Mouse (Mus musculus) T-helper 2 cell (primary cell): ENCODE results near the gene Cr2.
"Not testable (repeated sequence)": the region's sequence is repeated elsewhere in the genome, so short reads cannot be mapped to it uniquely, and the experiment has no call there.

ENCODE experiments used
- in situ Hi-C: fragments of 300-600 bp; cut with MboI, MseI; formaldehyde crosslinking; loops from one replicate; pipeline ENCODE4 v1.15.1; 2025; ENCODE audit warnings: high pct_unique_total_duplicates

Cr2 gene

GRCm38 (mm10) chr1:195175980-195176931 lies at the start of gene Cr2:
TSS of gene Cr2 (minus strand) at chr1:195176716.
- in situ Hi-C loops, result no loop called here

- in situ Hi-C loops, result no loop called here
These were observed 45.3 kb upstream of the Cr2 start for GRCm38 (mm10) chr1:195221781-195222180.

DNA sequence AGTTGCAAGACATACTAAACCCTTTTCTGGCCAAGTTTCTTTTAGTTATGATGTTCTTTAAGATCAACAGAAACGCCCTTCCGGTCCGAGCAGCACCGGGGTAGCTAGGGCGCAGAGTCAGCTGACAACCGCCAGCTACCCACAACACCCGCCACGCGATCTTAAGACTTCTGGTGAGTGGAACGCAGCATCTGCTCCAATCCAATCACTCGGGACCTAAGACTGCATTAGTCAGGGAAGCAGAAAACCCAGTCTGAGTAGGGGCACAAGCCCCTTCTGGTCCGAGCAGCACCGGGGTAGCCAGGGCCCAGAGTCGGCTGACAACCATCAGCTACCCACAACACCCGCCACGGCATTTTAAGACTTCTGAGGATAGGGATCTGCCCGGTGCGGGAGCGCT lies 36.3 kb upstream of the Cr2 start:
- in situ Hi-C loops, result not testable (repeated sequence)

DNA sequence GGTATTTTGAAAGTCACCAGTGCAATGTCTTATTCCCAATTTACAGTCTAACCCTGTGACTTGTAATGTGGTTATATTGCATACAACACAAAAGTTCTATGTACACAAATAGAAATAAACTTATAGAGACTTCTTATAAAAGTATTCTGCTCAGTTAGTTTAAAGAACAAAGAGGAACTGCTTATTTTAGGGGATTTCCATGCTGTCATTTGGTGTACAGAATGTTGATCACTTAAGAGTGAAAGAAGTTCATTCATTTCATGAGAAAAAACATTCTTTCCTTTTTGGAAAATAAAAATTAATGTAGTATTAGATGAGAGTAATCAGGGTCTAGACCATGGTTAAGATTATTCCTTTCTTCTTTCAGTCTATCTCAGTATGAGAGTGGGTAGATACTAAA lies 8.2 kb upstream of the Cr2 start:
- in situ Hi-C loops, result no loop called here

DNA sequence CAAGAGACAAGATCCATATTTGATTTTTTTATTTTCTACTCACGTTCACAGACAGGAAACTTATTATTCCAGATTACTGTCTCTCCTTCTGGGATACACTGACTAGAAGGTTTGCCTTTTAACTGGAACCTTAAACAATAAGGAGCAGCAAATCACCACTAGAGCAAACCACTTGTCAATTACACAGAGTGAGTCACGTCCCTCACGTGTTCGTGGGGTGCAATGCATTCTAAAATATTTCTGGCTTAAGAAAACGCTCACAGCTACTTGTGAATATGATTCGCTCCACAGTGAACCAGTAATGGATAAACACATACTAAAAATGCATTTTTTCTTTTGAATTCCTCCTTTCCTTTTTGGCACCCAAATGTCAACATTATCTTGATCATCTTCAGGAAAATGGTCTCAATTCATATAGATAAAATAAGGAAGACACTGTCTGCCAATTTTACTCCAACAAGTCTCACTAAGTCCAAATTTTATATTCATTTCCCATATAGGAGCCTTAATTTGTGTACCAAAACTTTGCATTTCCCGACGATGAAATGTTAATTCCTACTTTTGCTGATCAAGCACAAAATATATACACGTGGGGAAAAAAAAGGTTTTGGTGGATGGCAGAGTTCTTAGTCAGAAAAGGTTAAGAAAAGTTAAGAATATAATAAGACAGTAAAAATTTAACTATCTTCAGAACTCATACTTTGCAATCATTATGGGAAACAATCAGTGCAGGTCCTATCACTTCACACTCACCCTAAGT lies 11.3 kb downstream of the Cr2 start:
- in situ Hi-C loops, result no loop called here

- in situ Hi-C loops, result no loop called here
These were observed 44.4 kb downstream of the Cr2 start for GRCm38 (mm10) chr1:195132070-195132469.

DNA sequence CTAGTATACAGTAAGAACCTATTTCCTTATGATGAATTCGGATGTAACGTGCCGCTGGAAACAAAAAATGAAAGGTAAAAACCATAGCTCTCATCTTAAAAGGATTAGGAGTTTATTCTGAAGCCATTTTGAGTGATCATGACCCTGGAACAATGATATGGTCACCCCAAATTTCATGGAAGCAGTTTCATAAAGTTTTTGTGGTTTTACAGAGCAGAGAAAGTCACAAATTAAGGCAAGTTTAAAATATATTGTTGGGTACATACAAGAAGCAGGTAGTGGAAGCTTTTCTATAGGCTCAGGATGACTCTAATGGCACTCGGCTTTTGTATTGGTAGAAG lies 44.9 kb downstream of the Cr2 start:
- in situ Hi-C loops, result no loop called here

- in situ Hi-C loops, result no loop called here
These were observed 45.4 kb downstream of the Cr2 start, which contains the start of gene Cr1l for GRCm38 (mm10) chr1:195130953-195131674. TSS of gene Cr1l (minus strand) at chr1:195131586.

- in situ Hi-C loops, result no loop called here
These were observed 46.0 kb downstream of the Cr2 start for GRCm38 (mm10) chr1:195130479-195130878.

- in situ Hi-C loops, result no loop called here
These were observed 46.6 kb downstream of the Cr2 start for GRCm38 (mm10) chr1:195129867-195130266.

GRCm38 (mm10) chr1:195114414-195114813 lies 62.1 kb downstream of the Cr2 start:
- in situ Hi-C loops, result no loop called here

DNA sequence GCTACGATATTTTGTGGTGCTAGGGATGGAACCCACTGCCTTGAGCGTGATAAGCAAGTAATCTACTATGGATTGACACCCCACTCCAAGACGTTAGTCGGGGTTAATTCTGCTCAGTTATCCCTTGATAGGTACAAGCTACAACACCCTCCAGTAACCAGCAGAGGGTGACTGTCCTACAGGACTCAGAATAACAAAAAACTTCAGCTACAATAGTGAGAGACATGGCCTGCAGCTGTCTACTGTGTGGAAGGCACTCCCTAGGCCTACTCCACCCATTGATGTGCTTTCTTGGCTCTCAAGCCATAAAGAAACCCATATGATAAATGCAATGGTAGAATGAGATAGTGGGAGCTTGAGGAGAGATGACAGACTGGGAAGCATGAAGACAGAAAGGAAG lies 62.9 kb downstream of the Cr2 start:
- in situ Hi-C loops, result no loop called here

DNA sequence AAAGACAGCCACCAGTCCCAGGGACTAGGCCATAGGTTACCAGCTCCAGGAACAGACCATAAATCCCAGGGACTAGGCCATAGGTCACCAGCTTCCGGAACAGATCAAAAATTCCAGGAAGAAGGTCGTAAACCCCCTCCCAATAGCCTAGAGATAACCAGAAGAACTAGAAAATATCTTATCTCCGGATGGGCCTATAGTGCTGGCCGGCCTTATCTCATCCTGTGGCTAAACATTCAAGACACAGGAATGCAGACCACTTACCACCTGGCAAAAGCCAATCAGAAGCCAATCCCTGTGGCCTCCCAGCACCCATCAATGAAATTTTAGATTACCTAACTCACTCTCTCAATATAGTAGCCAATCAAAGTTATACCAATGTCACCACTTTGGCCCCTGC lies 75.8 kb downstream of the Cr2 start:
- in situ Hi-C loops, result no loop called here

GRCm38 (mm10) chr1:195098004-195098403 lies 78.5 kb downstream of the Cr2 start:
- in situ Hi-C loops, result no loop called here

GRCm38 (mm10) chr1:195092220-195092720 lies 84.2 kb downstream of the Cr2 start, which contains the start of gene Cd46:
TSS of gene Cd46 (minus strand) at chr1:195092249.
- in situ Hi-C loops, result no loop called here

DNA sequence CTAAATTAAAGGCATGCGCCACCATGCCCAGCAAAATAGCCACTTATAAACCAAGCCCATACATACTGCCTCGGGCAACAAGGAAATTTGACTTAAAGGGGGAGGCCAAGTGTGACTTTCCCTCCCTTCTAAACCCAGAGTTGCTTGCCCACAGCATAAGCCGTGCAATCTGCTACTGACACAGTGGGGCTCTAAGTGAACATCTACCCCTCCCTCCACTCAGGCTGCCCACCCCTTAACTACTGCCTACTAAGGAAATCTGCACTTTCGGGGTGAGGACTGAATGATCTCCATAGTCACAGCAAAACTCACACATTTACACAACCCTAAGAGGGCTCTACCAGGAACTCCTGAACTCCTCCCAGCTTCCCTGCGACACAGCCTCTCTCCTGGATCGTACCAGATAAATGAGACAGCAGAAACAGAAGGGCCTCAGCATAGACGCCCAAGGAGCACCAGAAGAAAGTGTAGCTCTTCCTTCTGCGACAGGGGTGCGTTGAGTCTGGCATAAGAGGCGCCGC lies 84.8 kb downstream of the Cr2 start:
- in situ Hi-C loops, result no loop called here
